Mouse (Mus musculus) mesoderm, embryonic 11.5 days (tissue): ENCODE results near the gene Ext2.

Experiments used
- DNase-seq: peaks from one replicate; pipeline ENCODE4 v3.0.0-alpha.2; 2012; ENCODE audit warnings: low read depth, low spot score

Ext2 gene

GRCm38 (mm10) chr2:93619208-93619849, 203.0 kb downstream of the Ext2 start:
- no peak for DNase-seq

GRCm38 (mm10) chr2:93618447-93619199, 203.7 kb downstream of the Ext2 start:
- no peak for DNase-seq

- DNase-seq = peak; percentile 21
These were observed 206.3 kb downstream of the Ext2 start for GRCm38 (mm10) chr2:93615845-93616689.

GRCm38 (mm10) chr2:93613020-93613419, 209.3 kb downstream of the Ext2 start:
- no peak for DNase-seq
